Mouse (Mus musculus) small intestine, adult 2 months (tissue): ENCODE data around the gene Lingo4.

Source experiments
- CTCF ChIP-seq: fragments of 200-500 bp; IDR thresholded peaks from 2 replicates; pipeline ENCODE4 v1.5.1; 2012; ENCODE audit warnings: low read depth, mild to moderate bottlenecking, control low read depth, inconsistent platforms, low read length, moderate library complexity, mixed read lengths; ENCODE audit not compliant: insufficient replicate concordance, insufficient read length; ENCODE audit errors: extremely low read depth
- POLR2A ChIP-seq: fragments of 200-500 bp; IDR thresholded peaks from 2 replicates; pipeline ENCODE4 v1.6.1; 2012; ENCODE audit warnings: low read depth, mild to moderate bottlenecking, control low read depth, inconsistent platforms, low read length, moderate library complexity

DNA sequence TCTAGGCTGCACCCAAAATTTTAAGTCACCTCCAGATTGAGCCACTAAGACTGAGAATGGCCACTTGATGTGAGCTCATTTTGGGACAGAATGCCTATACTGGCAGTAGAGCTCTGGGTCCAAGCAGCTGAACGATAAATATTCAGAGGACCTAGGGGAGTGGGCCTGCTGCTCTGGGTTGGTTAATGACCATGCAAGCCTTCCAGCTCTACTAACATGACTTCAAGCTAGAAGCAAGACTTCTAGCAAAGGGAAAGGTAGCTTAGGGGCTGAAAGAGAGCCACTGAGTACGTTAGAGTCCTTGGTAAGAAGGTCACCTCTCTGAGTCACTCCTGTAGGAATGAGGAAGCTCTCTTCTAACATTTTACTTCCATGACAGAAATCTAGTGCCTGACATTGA, 6.2 kb upstream of the Lingo4 start:
- TF ChIP-seq CTCF = no peak
- TF ChIP-seq POLR2A = no peak
